Mouse (Mus musculus) adrenal gland, adult 10 weeks (tissue): ENCODE results near the gene Cd209a. TPM values are rescaled to one million over a fixed set of nuclear protein-coding genes. Genes with fewer than 3 reads are reported as not detected.

Source experiments
- polyA plus RNA-seq: library from polyadenylated mRNA; stranded (reverse); fragments of 350-450 nt; fragmentation: Illumina TruSeq; extraction: RNeasy Lipid Tissue Mini Kit (QIAGEN cat#74804); gene quantifications from one replicate; pipeline ENCODE4 v1.2.3, GENCODE M21; 2014; ENCODE audit warnings: low read depth, low replicate concordance

The Cd209a gene
- 2.3 TPM for polyA plus RNA-seq

DNA sequence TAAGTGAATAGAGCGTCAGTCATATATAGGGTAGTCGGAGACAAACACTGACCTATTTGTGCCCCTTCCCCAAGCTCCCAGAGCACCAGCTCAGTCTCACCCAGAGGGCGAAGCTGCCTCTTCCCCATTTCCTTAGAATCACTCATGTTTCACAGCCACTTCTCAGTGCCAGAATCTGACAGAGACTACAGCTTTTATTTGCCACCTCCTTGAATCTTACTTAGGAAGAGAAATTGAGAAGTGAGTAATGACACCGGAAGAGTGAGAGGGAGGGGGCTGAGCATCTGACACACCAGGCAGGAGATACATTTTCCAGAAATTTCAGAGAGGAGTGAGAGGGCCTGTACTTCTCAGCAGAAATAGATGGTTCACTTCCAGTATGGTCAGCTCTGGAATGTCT, at the start of gene Cd209a:
Gene Cd209a, minus strand, starts transcription at position 224 of the 400 bp plus-strand sequence.

DNA sequence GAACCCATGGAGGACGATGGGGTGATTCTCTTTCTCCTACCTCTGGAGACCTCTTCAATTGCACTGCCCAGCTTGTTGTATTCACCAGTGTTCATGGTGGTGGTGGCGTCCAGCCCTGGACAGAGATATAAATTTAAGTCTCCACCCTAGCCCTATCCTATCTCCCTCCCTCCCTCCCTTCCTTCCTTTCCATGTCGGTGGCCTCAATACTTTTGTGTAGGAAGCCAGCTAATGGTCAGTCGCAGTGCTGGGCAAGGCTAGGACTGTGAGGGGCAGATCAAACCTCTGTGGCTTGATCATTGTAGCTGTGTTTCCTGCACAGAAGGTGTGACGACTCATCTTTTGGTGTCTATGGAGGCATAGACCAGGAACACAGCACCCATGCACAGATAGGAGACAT, 28.2 kb downstream of the Cd209a start, which contains the start of gene Clec4g:
Gene Clec4g, minus strand, starts transcription at position 101 of the 400 bp plus-strand sequence.

DNA sequence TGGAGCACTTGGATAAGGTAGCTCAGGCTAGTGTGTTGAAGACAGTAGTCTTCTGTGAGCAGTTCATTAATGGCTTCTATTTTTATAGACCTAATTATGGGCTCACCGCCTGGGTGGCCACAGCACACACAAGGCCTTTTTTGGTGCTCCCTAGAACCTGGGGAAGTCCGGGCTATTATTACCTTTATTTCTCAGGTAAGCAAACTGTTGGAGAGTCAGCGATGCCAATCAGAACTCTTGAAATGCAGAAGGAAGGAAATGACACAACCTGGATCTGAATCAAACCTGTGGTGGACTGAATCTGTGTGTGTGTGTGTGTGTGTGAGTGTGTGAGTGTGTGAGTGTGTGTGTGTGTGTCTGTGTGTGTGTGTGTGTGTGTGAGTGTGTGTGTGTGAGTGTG, 54.7 kb downstream of the Cd209a start, which contains the start of gene Fcer2a:
Gene Fcer2a, minus strand, starts transcription at position 55 of the 400 bp plus-strand sequence.

Other genes starting within 250 kb of the Cd209a start
- gene Mcoln1, start 248.5 kb downstream of the Cd209a start, polyA plus RNA-seq = 12.9 TPM
- 5.8 TPM for gene Pnpla6, start 233.6 kb downstream of the Cd209a start, polyA plus RNA-seq
- not detected for gene C330021F23Rik, start 181.0 kb downstream of the Cd209a start, polyA plus RNA-seq
- 0.58 TPM for gene Camsap3, start 161.7 kb downstream of the Cd209a start, polyA plus RNA-seq
- 0.87 TPM for gene Xab2, start 127.7 kb downstream of the Cd209a start, polyA plus RNA-seq
- 18.3 TPM for gene Pet100, start 127.4 kb downstream of the Cd209a start, polyA plus RNA-seq
- gene Pcp2, start 123.4 kb downstream of the Cd209a start, polyA plus RNA-seq = not detected
- 15.1 TPM for gene Stxbp2, start 118.0 kb downstream of the Cd209a start, polyA plus RNA-seq
- 32.8 TPM for gene Retn, start 93.2 kb downstream of the Cd209a start, polyA plus RNA-seq
- not detected for gene Mcemp1, start 83.2 kb downstream of the Cd209a start, polyA plus RNA-seq
- gene Fcor, start 76.6 kb downstream of the Cd209a start, polyA plus RNA-seq = 3.4 TPM
- 8.7 TPM for gene Trappc5, start 72.7 kb downstream of the Cd209a start, polyA plus RNA-seq
- 0.76 TPM for gene Fcer2a, start 54.8 kb downstream of the Cd209a start, polyA plus RNA-seq
- not detected for gene Clec4g, start 28.3 kb downstream of the Cd209a start, polyA plus RNA-seq
- gene Cd209e, start 105.3 kb upstream of the Cd209a start, polyA plus RNA-seq = not detected
- gene Cd209d, start 129.6 kb upstream of the Cd209a start, polyA plus RNA-seq = not detected
- gene Cd209b, start 177.9 kb upstream of the Cd209a start, polyA plus RNA-seq = 0.58 TPM
- not detected for gene Cd209c, start 205.8 kb upstream of the Cd209a start, polyA plus RNA-seq